Mouse (Mus musculus) midbrain, embryonic 14.5 days (tissue): ENCODE measurements around the gene Plch1. TPM values are rescaled to one million over a fixed set of nuclear protein-coding genes. Genes with fewer than 3 reads are reported as not detected.
A peak's percentile ranks its signal among the peaks of the same experiment; 100 is the strongest.

ENCODE experiments used
- ATAC-seq: fragments of 200-750 bp; cut with Nextera tagmentation; 2 replicates; pipeline ENCODE4 v1.8.0; 2017; ENCODE audit warnings: moderate number of reproducible peaks, moderate library complexity; ENCODE audit not compliant: low FRiP score, low TSS enrichment
- DNase-seq: peaks from one replicate; pipeline ENCODE4 v3.0.0-alpha.2; 2015
- H3K27ac ChIP-seq: fragments of 300-500 bp; sonication (generic); replicated peaks from 2 replicates; pipeline ENCODE4 v1.5.1; 2014; ENCODE audit warnings: mild to moderate bottlenecking, low read depth, low read length, moderate library complexity
- H3K27me3 ChIP-seq: fragments of 300-500 bp; sonication (generic); 2 replicates; pipeline ENCODE4 v1.6.1; 2014; ENCODE audit warnings: low read length, control low read depth, mixed read lengths; ENCODE audit not compliant: control insufficient read depth, insufficient read depth
- H3K36me3 ChIP-seq: fragments of 300-500 bp; sonication (generic); 2 replicates; pipeline ENCODE4 v1.6.1; 2014; ENCODE audit warnings: low read length, control low read depth; ENCODE audit not compliant: control insufficient read depth, insufficient read depth
- H3K4me1 ChIP-seq: fragments of 300-500 bp; sonication (generic); 2 replicates; pipeline ENCODE4 v1.6.1; 2014; ENCODE audit warnings: mild to moderate bottlenecking, antibody characterized with exemption, low read length, control low read depth; ENCODE audit not compliant: control insufficient read depth, insufficient read depth
- H3K4me2 ChIP-seq: fragments of 300-500 bp; sonication (generic); 2 replicates; pipeline ENCODE4 v1.6.1; 2014; ENCODE audit warnings: mild to moderate bottlenecking, low read length, moderate library complexity
- H3K4me3 ChIP-seq: fragments of 300-500 bp; sonication (generic); replicated peaks from 2 replicates; pipeline ENCODE4 v1.5.1; 2014; ENCODE audit warnings: low read depth, low read length
- H3K9ac ChIP-seq: fragments of 300-500 bp; sonication (generic); replicated peaks from 2 replicates; pipeline ENCODE4 v1.6.1; 2014; ENCODE audit warnings: mild to moderate bottlenecking, low read length, moderate library complexity
- H3K9me3 ChIP-seq: fragments of 300-500 bp; sonication (generic); 2 replicates; pipeline ENCODE4 v1.6.1; 2016; ENCODE audit warnings: low read length, control low read depth, mixed read lengths; ENCODE audit not compliant: control insufficient read depth
- WGBS: fragments of 180-500 bp; shearing (Covaris S2); extraction: QIAGEN DNeasy Blood & Tissue Kit; methylation state at CpG from one replicate; pipeline ENCODE4 v1.1.7; 2014; 5-methylcytosine and 5-hydroxymethylcytosine counted together
- polyA plus RNA-seq: library from polyadenylated mRNA; unstranded; fragments of >200 nt; fragmentation: Nextera tagmentation; extraction: Ambion mirVana; gene quantifications from 2 replicates; pipeline ENCODE4 v1.2.1, GENCODE M21; 2014

Gene Plch1
- polyA plus RNA-seq, 1 experiment from 2014 or later: 23.3 TPM

- Histone ChIP-seq H3K27ac (no peak overlapping the region), H3K9ac (no peak overlapping the region), H3K4me1 (peaks cover 22% of the 10 kb centered on the region), H3K4me3 (peak overlapping the region; percentile 82), H3K36me3 (no peaks in the 10 kb centered on the region), H3K27me3 (no peaks in the 10 kb centered on the region), H3K4me2 (peak overlapping the region; percentile 74), H3K9me3 (no peaks in the 10 kb centered on the region)
- under 1% methylated on average over 12 of the region's 12 CpGs for WGBS
- DNase-seq: peak; percentile 66
- ATAC-seq: no peak; the same call in 1 of the 2 replicates
Measured at GRCm38 (mm10) chr3:63900021-63900571, 824 bp upstream of the Plch1 start.

GRCm38 (mm10) chr3:63898581-63899308, 527 bp downstream of the Plch1 start:
- WGBS: 0% methylated on average over 41 of the region's 41 CpGs
- DNase-seq: peak; percentile 95
- peak; percentile 85 for ATAC-seq
- Histone ChIP-seq H3K4me1 (peaks cover 22% of the 10 kb centered on the region), H3K27me3 (no peaks in the 10 kb centered on the region), H3K4me3 (peak overlapping the region; percentile 82), H3K36me3 (no peaks in the 10 kb centered on the region), H3K27ac (peak overlapping the region; percentile 92), H3K9ac (peak overlapping the region; percentile 72), H3K4me2 (peak overlapping the region; percentile 74), H3K9me3 (no peaks in the 10 kb centered on the region)

- Histone ChIP-seq H3K9ac (no peak overlapping the region), H3K36me3 (no peaks in the 10 kb centered on the region), H3K9me3 (no peaks in the 10 kb centered on the region), H3K27me3 (no peaks in the 10 kb centered on the region), H3K4me2 (peak overlapping the region; percentile 74), H3K4me1 (peaks cover 22% of the 10 kb centered on the region), H3K4me3 (peak overlapping the region; percentile 82), H3K27ac (no peak overlapping the region)
- ATAC-seq: no peak
- 2% methylated on average over 1 of the region's 1 CpGs for WGBS
- peak; percentile 33 for DNase-seq
Measured at GRCm38 (mm10) chr3:63897177-63897576, 2.1 kb downstream of the Plch1 start.

GRCm38 (mm10) chr3:63896303-63896702, 3.0 kb downstream of the Plch1 start:
- Histone ChIP-seq H3K27ac (no peak overlapping the region), H3K4me2 (peak overlapping the region; percentile 74)
- WGBS: 31% methylated on average over 4 of the region's 4 CpGs

GRCm38 (mm10) chr3:63895786-63896185, 3.5 kb downstream of the Plch1 start:
- Histone ChIP-seq H3K9ac (no peak overlapping the region), H3K36me3 (no peaks in the 10 kb centered on the region), H3K4me3 (no peak overlapping the region), H3K4me1 (peaks cover 22% of the 10 kb centered on the region), H3K27ac (no peak overlapping the region), H3K27me3 (no peaks in the 10 kb centered on the region), H3K9me3 (no peaks in the 10 kb centered on the region), H3K4me2 (peak overlapping the region; percentile 11)
- 7% methylated on average over 2 of the region's 2 CpGs for WGBS
- DNase-seq: no peak
- no peak for ATAC-seq

More at GRCm38 (mm10) chr3:63896303-63896702, 3.0 kb downstream of the Plch1 start:
- Histone ChIP-seq H3K4me1 (peaks cover 22% of the 10 kb centered on the region), H3K9ac (no peak overlapping the region), H3K27me3 (no peaks in the 10 kb centered on the region), H3K4me3 (no peak overlapping the region), H3K36me3 (no peaks in the 10 kb centered on the region), H3K9me3 (no peaks in the 10 kb centered on the region)
- ATAC-seq: no peak
- DNase-seq: no peak

- H3K27ac ChIP-seq: no peak overlapping the region
- H3K4me2 ChIP-seq: no peak overlapping the region; the same call in 1 of the 2 replicates
- DNase-seq (no peak), ATAC-seq (no peak)
- WGBS: 58% methylated on average over 7 of the region's 7 CpGs
- H3K9me3 ChIP-seq: no peaks in the 10 kb centered on the region
- no peaks in the 10 kb centered on the region for H3K36me3 ChIP-seq
- no peak overlapping the region for H3K9ac ChIP-seq
- no peak overlapping the region for H3K4me3 ChIP-seq
- peaks cover 17% of the 10 kb centered on the region for H3K4me1 ChIP-seq
- H3K27me3 ChIP-seq: no peaks in the 10 kb centered on the region
Measured at GRCm38 (mm10) chr3:63893677-63894076, 5.6 kb downstream of the Plch1 start.

- ATAC-seq (no peak), DNase-seq (no peak)
- Histone ChIP-seq H3K4me2 (no peak overlapping the region), H3K9me3 (no peaks in the 10 kb centered on the region), H3K9ac (no peak overlapping the region), H3K27me3 (no peaks in the 10 kb centered on the region), H3K27ac (no peak overlapping the region), H3K4me3 (no peak overlapping the region), H3K36me3 (no peaks in the 10 kb centered on the region), H3K4me1 (peaks cover 12% of the 10 kb centered on the region)
- 54% methylated on average over 3 of the region's 3 CpGs for WGBS
Measured at GRCm38 (mm10) chr3:63892154-63892553, 7.1 kb downstream of the Plch1 start.

GRCm38 (mm10) chr3:63881065-63881464, 18.2 kb downstream of the Plch1 start:
- no peak for DNase-seq
- H3K36me3 ChIP-seq: peaks cover 6% of the 10 kb centered on the region
- peaks cover 11% of the 10 kb centered on the region for H3K4me1 ChIP-seq
- ATAC-seq: no peak
- H3K27me3 ChIP-seq: no peaks in the 10 kb centered on the region
- no peak overlapping the region for H3K27ac ChIP-seq
- no peak overlapping the region for H3K4me2 ChIP-seq
- 78% methylated on average over 2 of the region's 2 CpGs for WGBS
- no peak overlapping the region for H3K4me3 ChIP-seq
- H3K9me3 ChIP-seq: peaks cover 8% of the 10 kb centered on the region; the same call in 1 of the 2 replicates
- H3K9ac ChIP-seq: no peak overlapping the region
